Mouse (Mus musculus) c-Kit-positive CD71-negative TER-119-negative erythroid progenitor cells, embryonic 14.5 days (primary cell): ENCODE data around the gene Calml3.
"Not testable (repeated sequence)": the region's sequence is repeated elsewhere in the genome, so short reads cannot be mapped to it uniquely, and the experiment has no call there.

Source experiments
- DNase-seq: peaks from one replicate; pipeline ENCODE4 v3.0.0-alpha.2; 2013; ENCODE audit warnings: low read depth

Calml3 gene

DNA sequence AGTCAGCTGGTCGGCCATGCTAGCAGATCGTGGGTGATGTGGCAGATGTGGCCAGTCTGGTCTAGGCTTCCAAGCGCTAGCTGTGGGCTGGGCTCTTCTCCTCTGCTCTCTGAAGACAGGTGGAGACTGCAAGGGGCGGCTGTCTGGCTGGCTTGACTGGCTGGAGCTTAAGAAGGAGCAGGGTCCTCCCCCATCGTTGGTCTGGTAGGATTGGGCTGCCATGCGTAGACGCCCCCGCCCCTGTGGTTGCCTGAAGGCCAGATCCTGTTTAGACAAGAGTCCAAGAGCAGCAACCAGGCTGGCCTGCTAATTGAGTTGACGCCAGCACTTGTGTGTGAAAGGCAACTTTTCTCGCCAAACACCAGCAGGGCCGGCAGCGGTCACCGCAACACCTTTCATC lies at the start of gene Calml3:
Gene Calml3 (minus strand): TSS at position 131 of the 400 bp plus-strand sequence.
- DNase-seq, result no peak

DNA sequence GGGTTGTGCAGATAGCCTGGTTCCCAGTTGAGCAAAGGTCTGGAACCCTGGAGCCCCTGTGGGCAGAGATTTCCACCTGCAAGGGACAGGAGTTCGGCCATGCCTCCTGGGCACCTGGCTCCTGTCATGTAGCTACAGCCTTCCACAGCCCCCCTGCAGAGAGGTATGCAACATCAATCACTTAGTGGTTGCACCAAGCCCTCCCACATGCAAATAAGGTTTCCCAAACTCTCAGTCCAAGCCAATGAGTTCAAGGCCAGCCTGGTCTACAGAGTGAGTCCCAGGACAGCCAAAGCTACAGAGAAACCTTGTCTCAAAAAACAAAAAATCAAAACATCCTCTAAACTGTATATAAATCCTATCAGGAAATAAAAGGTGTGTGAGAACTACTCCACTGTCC lies 46.2 kb upstream of the Calml3 start:
- DNase-seq, result no peak

DNA sequence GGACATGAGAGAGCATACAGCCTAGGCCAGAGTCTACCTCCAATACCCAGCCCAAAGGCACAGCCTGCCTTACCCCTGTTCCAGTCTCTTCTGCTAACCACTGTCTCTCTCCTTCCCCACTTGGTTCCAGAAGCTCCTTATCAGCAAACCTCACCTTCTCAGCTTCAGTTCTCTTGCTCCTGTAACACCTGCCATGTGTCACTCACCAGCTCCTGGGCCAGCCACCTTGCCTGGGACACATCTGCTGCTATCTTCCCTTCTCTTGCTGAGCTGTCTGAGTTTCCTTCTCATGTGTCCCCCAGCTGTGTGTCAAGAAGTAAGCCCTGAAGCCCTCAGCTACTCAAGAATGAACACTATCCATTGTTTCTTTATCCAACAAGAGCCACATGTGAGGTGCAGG lies 36.5 kb upstream of the Calml3 start:
- not testable (repeated sequence) for DNase-seq

DNA sequence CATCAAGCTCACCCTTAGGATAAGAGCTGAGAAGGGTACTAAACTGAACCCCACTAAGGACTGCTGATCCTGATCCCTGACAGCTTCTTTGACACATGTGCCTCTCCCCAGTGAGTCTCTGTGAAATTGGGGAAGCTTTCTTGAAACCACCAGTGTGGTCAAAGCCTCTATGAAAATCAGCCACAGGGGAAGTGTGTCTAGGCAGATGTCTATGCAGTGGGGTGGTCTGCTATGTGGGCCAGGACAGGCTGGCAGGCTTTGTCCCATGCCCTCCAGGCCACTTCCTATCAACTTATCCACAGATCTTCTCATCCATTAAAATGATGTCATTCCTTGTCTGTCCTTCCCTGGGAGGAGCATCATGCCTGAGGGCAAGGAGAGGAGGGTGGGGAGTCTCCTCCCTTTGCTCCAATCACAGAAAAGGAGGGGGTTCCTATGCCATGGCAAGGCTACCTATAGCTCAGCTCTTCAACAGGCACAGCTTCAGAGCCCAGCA lies 33.2 kb upstream of the Calml3 start, which contains the start of gene Calm4:
Gene Calm4 (plus strand): TSS at position 446 of the 496 bp plus-strand sequence.
- DNase-seq, result not testable (repeated sequence)

DNA sequence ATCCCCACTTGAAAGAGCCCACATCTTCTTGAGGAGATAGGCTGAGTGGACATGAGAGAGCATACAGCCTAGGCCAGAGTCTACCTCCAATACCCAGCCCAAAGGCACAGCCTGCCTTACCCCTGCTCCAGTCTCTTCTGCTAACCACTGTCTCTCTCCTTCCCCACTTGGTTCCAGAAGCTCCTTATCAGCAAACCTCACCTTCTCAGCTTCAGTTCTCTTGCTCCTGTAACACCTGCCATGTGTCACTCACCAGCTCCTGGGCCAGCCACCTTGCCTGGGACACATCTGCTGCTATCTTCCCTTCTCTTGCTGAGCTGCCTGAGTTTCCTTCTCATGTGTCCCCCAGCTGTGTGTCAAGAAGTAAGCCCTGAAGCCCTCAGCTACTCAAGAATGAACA lies 29.5 kb upstream of the Calml3 start:
- not testable (repeated sequence) for DNase-seq

DNA sequence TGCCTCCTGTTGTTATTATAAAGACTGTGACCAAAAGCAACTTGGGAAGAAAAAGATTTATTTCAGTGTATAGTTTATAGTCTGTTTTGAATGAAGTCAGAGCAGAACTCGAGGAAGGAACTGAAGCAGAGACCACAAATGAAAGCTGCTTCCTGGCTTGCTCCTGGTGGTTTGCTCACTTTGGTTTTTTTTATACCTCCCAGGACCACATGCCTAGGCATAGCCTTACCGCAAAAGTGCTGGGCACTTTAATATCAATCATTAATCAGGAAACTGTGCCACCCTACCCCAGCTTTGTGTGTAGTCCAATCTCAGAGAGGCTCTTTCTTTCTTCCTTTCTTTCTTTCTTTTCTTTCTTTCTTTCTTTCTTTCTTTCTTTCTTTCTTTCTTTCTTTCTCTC lies 28.3 kb upstream of the Calml3 start:
- DNase-seq, result no peak

DNA sequence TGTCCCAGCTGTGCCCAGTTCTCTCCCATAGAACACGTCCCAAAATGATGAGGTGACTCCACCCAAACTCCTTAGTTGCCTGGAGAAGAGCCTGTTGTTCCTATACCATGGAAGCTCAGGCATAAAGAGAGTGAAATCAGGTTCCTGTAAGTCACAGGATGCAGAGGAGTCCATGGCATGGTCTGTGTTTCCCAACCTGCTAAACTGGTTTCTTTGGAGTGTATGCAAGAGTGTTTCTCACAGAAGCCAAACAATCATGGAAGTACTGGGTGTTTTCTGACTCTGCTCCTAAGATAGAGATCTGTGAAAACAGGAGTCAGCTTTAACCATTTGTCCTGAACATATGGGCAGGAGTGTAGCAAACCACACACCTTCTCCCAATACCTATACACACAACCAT lies 27.9 kb upstream of the Calml3 start:
- DNase-seq, result no peak

DNA sequence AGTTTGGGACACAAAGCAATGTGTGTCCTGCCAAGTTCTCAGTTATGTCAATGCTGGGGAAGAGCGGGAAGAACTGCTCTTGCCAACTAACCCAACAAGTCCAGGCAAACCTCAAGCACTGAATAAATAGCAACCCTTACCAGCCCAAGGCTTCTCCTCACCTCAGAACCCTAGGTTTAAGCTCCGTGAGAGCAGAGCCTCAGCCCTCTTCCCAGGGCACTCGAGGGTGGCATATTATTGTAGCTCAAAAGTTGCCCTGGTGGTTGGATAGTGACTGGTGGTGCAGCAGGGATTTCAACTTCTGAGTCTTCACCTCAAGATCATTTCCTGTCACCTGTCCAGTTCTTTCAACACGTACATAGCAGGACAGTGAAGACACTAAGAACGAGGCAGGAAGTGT lies 27.4 kb upstream of the Calml3 start:
- DNase-seq, result no peak

DNA sequence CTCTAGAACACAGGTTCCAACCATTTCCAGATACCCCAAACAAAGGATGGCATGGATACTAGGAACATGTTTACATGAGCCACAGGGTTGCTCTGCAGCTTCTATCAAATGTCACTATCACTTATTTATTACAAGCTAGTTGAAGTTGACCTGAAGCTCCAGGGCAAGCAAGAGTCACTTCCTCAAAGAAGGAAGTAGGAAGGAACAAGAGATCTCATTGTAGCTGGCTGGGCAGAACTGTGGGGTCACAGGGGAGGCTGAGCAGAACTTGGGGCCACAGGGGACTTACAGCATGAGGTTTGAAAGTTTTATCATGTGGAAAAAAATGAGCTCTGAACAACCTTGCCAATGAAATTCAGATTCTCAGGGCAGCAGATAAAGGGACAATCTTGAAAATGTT lies 21.6 kb upstream of the Calml3 start:
- DNase-seq, result no peak

DNA sequence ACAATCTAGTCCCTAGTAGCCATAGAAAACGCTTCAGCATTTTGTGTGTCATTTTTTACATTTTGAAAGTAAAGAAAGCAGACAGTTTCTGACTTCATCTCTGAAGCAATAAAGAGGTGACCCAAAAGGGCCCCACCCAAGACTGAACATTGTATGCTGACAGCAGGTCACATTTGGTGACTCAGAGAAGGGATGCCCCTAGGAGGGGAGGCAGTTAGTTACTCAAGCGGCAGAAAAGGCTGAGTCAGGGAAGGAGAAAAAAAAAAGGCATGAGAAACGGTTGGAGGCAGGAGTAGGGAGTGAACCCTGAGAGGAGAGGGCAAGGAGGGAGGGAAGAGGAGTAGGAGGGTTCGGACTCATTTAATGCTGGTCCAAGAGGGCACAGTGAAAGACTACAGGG lies 18.0 kb upstream of the Calml3 start:
- no peak for DNase-seq

DNA sequence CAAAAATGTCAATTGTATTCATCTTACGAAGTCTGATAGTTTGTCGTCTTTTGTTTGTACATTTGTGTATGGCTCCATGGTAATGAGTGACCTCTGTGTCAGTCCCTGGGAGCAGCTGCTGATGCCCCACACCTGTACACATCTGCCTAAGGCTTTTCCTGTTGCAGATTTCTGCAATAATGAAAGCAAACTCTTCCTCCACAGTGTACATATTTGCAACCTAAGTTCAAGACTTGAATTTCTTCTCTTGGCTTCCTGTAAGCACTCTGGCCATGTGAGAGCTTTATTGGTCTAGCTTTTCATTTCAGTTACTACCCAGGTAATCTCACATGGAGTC lies 14.6 kb upstream of the Calml3 start:
- DNase-seq, result no peak

DNA sequence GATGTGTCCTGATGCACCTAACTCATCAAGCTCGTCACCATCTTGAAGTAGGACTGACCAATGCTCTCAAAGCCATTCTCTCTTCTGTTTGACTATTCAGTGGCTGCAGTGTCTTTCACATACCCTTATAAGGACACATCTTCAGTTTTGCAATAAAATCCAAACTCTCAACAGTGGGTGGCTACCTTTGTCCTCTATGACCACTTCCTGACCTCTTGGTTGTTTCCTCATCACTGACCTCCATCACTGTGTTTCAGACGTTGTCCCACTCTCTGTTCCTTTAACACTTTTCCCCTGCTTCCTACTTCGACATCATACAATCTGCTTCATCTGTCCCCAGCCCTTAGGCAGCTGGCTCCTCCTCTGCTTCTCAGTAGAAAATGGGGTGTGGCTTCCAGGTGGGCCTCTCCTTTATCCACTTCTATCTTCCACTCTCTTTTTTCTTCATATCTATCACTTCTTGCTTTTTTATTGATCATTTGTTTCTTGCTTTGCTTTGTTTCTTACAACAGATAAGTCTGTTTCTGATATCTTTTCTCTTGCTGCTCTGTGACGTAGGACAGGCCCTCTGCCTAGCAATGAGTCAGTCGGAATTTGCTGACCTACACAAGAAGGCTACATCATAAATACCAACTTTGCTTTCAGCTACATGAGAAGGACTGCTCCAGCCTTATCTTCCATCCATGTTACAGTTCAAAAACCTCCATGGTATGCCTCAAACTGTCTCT lies 14.1 kb upstream of the Calml3 start:
- DNase-seq, result no peak

DNA sequence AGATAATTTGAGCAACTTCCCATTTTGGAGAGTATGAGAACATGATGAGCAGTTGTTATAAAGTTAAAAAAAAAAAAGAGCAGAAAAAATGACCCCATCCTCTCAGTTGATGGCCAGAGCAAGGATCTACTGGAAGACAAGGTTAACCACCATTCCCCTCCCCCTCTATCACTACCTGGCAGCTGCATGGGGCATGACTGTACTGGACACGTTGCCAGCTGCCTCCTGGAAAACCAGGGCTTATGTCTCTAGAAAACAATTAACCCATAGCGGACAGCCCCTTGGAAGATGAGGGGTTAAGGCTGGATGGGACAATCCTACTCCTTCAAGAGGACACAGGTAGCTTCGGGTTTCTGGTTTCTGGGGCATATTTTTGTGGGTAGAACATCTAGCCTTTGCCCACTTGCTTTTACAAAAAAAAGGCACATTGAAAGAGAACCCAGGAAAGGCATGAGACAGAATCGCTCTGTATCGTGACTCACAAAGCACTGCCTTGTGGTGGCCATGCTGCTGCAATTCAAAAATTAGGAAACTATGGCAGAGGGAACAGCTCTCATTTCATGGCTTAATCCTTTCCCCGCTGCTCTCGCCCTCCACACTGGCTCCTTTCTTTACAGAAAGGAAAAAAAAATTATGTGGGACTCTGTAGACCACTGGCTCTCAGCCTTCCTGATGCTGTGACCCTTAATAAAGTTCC lies 3.2 kb upstream of the Calml3 start:
- DNase-seq, result no peak

DNA sequence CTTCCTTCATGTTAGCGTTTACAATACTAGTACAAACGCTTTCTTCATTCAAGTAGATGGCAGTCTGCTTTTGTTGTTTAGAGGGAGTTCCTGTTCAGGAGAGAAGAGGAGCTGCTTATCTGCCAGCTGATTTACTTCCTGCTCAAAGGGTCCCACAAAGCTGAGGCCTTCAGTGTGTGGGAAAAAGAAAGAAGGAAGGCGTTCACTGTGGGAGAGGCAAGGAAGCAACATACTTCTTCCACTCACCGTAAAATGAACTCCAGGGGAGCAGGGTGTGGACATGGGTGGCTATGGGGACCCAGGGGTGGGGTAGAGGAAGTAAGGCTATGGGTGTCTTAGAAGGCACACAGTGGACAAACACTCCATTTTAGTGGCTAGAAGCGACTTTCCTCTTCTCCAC lies 1.5 kb upstream of the Calml3 start:
- DNase-seq, result no peak

DNA sequence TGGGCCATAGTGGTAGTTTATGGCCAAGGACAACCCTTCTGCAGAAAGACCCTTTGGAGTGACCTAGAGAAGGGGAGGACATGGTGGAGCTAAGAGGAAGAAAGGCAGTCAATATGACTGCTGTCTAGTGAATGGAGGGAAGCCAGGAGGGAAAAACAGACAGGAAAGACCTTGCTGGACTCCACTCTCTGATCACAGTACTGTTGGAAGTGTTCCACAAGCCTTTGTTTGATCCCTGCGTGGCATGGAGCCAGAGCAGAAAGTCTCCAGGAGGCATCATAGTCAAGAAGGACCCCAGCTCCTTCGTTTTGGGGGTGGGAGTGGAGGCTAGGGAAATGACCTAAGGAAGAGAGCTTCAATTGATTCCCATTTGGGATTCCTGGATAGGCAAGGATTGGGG lies 1.0 kb upstream of the Calml3 start:
- DNase-seq, result no peak

DNA sequence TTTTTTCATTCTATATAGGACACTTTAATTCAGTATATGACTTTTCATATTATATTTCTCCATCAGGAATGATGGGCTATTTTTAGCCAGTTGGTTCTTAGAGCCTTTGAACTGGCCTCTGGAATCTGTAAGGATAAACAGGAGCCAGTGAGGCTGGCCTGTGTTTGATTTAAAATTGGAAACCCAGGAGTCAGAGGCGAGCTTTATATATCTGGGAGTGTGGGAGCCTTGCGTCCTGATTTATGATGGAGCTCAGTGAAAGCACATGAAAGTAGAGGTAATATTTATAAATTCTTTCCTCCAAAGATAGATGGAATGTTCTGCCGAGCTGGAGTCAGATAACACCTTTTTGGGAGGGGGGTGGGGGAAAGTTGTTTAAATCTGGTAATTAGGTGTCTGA lies 4.7 kb downstream of the Calml3 start:
- DNase-seq, result no peak

DNA sequence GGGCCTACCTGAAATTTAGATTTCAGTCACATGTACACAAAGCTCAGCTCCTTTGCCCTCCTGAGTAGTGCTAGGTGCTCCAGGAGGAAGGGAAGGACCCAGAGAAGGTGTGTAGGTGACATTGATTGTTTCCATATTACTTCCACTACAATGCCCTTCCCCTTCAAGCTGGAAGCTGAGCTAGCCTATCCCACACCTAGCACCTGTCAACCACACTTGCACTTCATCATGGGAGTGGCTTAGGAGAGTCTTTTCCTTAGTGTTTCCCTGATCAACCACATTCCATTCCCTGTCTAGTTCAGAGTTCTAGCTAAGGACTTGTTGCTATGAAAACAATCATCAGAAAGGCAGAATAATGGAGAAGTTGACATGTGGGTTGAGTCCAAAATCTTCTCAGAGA lies 5.4 kb downstream of the Calml3 start:
- no peak for DNase-seq

DNA sequence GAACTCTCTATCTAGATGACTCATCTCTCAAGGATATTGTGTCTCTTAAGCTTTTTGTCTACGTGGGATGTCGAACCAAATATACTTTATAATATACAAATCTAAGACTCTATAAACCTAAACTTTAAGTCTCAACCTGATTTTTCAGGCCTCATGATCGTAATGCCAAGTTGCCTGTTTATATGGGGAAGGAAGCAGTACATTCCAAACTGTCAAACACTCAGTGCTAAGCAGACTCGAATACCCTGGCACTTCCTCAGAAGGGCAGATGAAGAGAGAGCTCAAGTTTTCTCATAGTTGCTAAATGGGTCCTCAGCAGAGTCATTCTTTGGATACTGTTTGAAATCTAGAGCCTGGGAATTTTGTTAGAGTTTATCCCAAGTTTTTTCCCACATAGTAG lies 7.5 kb downstream of the Calml3 start:
- DNase-seq, result no peak

DNA sequence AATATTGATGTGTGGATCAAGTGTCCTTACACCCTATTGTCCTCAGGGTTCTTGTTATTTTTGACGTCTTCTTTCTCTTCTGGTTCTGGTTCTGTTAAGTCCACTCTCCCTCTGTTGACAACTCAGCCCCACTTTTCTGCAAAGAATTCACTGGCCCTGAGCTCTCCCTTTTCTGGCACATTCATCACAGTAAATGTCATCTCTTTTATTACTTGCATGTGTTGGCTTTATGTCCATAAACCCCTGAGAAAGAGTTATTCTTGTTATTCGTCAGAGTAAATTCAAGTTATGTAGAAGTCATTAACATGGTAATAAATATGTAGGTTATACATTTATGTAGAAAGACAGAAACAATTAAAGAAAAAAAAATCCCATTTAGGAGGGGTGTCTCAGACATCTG lies 14.6 kb downstream of the Calml3 start:
- no peak for DNase-seq

DNA sequence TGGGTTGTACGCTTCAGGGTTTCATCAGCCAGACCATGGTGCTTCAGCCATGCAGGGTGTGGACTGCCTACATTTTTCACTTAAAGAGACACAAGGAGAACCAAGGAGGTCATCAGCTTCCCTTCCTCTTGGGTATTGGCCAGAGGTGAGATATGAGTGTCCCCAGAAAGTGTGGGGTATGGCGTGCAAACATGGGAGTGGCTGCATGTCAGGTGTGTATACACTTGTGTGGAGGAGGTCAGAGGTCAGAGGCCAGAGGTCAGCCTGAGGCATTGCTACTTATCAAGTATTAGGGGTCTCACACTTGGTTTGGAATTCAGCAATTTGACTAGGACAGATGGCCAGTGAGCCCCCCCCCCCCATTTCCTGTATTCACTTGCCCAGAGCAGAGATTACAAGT lies 15.5 kb downstream of the Calml3 start:
- DNase-seq, result no peak

DNA sequence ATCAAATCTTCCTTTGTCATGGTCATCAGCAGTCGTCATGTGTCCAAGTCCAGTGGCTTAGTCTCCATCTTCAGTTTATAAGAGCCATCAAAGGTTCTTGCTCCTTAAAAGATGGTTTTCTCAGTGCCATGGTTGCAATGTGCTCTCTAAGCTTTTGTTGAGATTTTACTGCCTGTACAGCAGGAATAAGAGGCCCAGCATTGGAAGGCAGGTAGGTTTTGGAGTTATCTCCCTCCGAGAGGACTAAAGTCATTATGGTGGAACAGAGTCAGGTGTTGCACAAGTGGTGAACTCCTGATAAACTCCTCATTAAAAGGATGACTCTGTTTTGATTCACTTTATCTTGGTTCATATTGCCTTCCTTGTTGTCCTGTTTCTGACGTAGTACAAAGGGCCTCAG lies 16.5 kb downstream of the Calml3 start:
- no peak for DNase-seq

DNA sequence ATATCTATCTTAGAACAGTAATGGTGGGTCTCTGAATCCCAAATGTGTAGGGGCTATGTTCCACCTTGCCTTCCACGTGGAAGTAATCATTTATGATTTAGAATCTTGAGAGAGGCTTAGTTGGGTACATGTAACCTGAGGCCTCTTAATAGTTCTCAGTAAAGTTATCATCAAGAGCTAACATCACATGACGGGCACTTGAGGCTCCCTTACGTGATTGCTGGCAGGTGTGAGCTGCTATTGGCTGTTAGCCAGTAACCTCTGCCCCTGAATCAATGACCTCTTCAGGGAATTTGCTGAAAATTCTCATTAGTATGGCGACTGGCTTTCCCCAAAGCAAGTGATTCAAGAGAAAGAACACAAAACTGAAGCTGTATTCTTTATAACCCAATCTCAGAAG lies 17.0 kb downstream of the Calml3 start:
- no peak for DNase-seq

DNA sequence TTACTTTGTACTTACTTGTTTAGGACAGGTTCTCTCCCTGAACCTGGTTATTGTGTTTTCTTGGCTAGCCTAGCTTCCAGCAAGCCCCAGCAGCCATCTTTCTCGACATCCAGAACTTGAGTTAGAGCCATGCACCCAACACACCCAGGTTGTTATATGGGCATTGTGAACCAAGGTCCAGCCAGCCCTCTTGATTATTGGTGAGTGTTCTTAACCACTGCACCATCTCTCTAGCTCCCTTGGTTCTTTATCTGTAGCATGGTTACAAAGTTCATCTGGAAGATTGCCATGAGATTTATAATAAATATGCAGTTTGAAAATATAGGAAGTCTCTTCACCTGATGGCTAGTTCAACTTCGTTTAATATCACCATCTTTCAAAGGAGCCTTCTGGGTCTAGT lies 20.5 kb downstream of the Calml3 start:
- DNase-seq, result no peak

DNA sequence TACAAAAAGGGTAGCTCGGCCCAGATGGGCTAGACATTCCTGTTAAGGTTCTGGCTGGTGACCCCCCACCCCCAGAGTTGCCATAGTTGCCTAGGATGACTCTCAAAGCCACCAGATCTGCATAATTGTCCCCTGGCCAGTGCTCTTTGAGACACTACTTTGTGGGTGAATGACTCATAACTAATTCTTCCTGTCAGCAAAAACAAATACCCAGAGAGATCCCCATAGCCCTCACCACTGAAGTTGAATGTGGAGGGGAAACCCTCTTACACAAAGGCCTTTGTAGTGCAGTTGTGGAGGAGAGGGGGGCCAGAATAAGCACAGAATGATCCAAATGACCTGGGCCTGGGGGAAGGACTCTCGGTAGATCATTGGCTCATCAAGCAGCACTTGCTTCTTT lies 21.6 kb downstream of the Calml3 start:
- DNase-seq, result peak; percentile 19
